Mouse (Mus musculus) MEL (cell line): ENCODE measurements around the gene Rab22a. TPM values are rescaled to one million over a fixed set of nuclear protein-coding genes. Genes with fewer than 3 reads are reported as not detected.

Experiments
- DNase-seq: peaks from one replicate; pipeline ENCODE4 v3.0.0; 2011; ENCODE audit warnings: low read depth, low spot score
- H3K27ac ChIP-seq: 2 replicates; pipeline ENCODE4 v1.5.1; 2012; ENCODE audit warnings: low read depth, mild to moderate bottlenecking, control low read depth, low read length, moderate library complexity; ENCODE audit not compliant: control insufficient read depth
- H3K27me3 ChIP-seq, 2 experiments: fragments of 150-350 bp in 1 of 2; sonication (generic) in 1 of 2; 2 replicates each; pipeline ENCODE4 v1.6.1; 2012; ENCODE audit warnings: low read length in 2 of 2, mild to moderate bottlenecking in 2 of 2, improper control_type of control experiment in 1 of 2, moderate library complexity in 1 of 2; ENCODE audit not compliant: insufficient read depth in 2 of 2, control insufficient read depth in 1 of 2
- H3K36me3 ChIP-seq, 2 experiments: 2 replicates each; pipeline ENCODE4 v1.6.1; 2012 to 2014; ENCODE audit warnings: low read length in 2 of 2, improper control_type of control experiment in 1 of 2, inconsistent platforms in 1 of 2, mild to moderate bottlenecking in 1 of 2; ENCODE audit not compliant: insufficient read depth in 2 of 2, control insufficient read depth in 1 of 2
- H3K4me1 ChIP-seq, 2 experiments: fragments of 150-350 bp in 1 of 2; sonication (generic) in 1 of 2; 2 replicates each; pipeline ENCODE4 v1.6.1; 2012; ENCODE audit warnings: low read length in 2 of 2, improper control_type of control experiment in 1 of 2, mild to moderate bottlenecking in 1 of 2; ENCODE audit not compliant: insufficient read depth in 2 of 2, control insufficient read depth in 1 of 2
- H3K4me3 ChIP-seq, 2 experiments: fragments of 150-350 bp in 1 of 2; sonication (generic) in 1 of 2; 2 replicates each; pipeline ENCODE4 v1.5.1; 2012; ENCODE audit warnings: low read depth in 2 of 2, low read length in 2 of 2, mild to moderate bottlenecking in 2 of 2, moderate library complexity in 2 of 2, control low read depth in 1 of 2, improper control_type of control experiment in 1 of 2; ENCODE audit not compliant: control insufficient read depth in 1 of 2, insufficient read depth in 1 of 2
- H3K79me2 ChIP-seq: 2 replicates; pipeline ENCODE4 v1.6.1; 2012; ENCODE audit warnings: mild to moderate bottlenecking, low read length, moderate library complexity; ENCODE audit not compliant: control insufficient read depth, poor library complexity, insufficient read depth
- H3K9ac ChIP-seq: 2 replicates; pipeline ENCODE4 v1.6.1; 2012; ENCODE audit warnings: low read depth, mild to moderate bottlenecking, control low read depth, low read length, moderate library complexity; ENCODE audit not compliant: control insufficient read depth, poor library complexity, severe bottlenecking
- H3K9me3 ChIP-seq: fragments of 150-350 bp; sonication (generic); replicated peaks from 2 replicates; pipeline ENCODE4 v1.6.1; 2012; ENCODE audit warnings: mild to moderate bottlenecking, low read length, improper control_type of control experiment, moderate library complexity; ENCODE audit not compliant: insufficient read depth
- CHD1 ChIP-seq: IDR thresholded peaks from 2 replicates; pipeline ENCODE4 v1.6.1; 2012; ENCODE audit warnings: low read depth, mild to moderate bottlenecking, inconsistent platforms, low read length, improper control_type of control experiment
- CTCF ChIP-seq, 3 experiments: IDR thresholded peaks in 2 of 3; conservative IDR thresholded peaks in 1 of 3; 2 replicates each; pipeline ENCODE4 v1.5.1; 2011 to 2012; ENCODE audit warnings: low read length in 3 of 3, low read depth in 2 of 3, mild to moderate bottlenecking in 2 of 3, improper control_type of control experiment in 1 of 3, inconsistent platforms in 1 of 3, mixed read lengths in 1 of 3, moderate library complexity in 1 of 3; ENCODE audit not compliant: control insufficient read depth in 1 of 3, insufficient read depth in 1 of 3, poor library complexity in 1 of 3, severe bottlenecking in 1 of 3
- E2F4 ChIP-seq: IDR thresholded peaks from 2 replicates; pipeline ENCODE4 v1.6.1; 2011; ENCODE audit warnings: low read depth, low read length, improper control_type of control experiment, borderline replicate concordance
- ELF1 ChIP-seq: IDR thresholded peaks from 2 replicates; pipeline ENCODE4 v1.6.1; 2014; ENCODE audit warnings: low read depth, mild to moderate bottlenecking, inconsistent platforms, low read length, improper control_type of control experiment, moderate library complexity
- EP300 ChIP-seq, 2 experiments: IDR thresholded peaks; 2 replicates each; pipeline ENCODE4 v1.6.1; 2011; ENCODE audit warnings: improper control_type of control experiment in 2 of 2, low read length in 2 of 2, low read depth in 1 of 2, mild to moderate bottlenecking in 1 of 2
- ETS1 ChIP-seq: IDR thresholded peaks from 2 replicates; pipeline ENCODE4 v1.6.1; 2012; ENCODE audit warnings: low read depth, mild to moderate bottlenecking, inconsistent platforms, low read length, improper control_type of control experiment, moderate library complexity
- GABPA ChIP-seq: IDR thresholded peaks from 2 replicates; pipeline ENCODE4 v1.6.1; 2012; ENCODE audit warnings: low read depth, mild to moderate bottlenecking, inconsistent platforms, low read length, improper control_type of control experiment, moderate library complexity
- GATA1 ChIP-seq: IDR thresholded peaks from 2 replicates; pipeline ENCODE4 v1.6.1; 2011; ENCODE audit warnings: low read depth, low read length, improper control_type of control experiment
- HCFC1 ChIP-seq: IDR thresholded peaks from 2 replicates; pipeline ENCODE4 v1.6.1; 2012; ENCODE audit warnings: low read depth, mild to moderate bottlenecking, inconsistent platforms, low read length, improper control_type of control experiment, moderate library complexity
- JUND ChIP-seq: IDR thresholded peaks from 2 replicates; pipeline ENCODE4 v1.6.1; 2011; ENCODE audit warnings: low read depth, mild to moderate bottlenecking, improper control_type of control experiment, low read length
- KAT2A ChIP-seq: conservative IDR thresholded peaks from 2 replicates; pipeline ENCODE4 v1.6.1; 2012; ENCODE audit warnings: low read depth, low read length, improper control_type of control experiment, inconsistent platforms
- MXI1 ChIP-seq: IDR thresholded peaks from 2 replicates; pipeline ENCODE4 v1.6.1; 2011; ENCODE audit warnings: mild to moderate bottlenecking, low read depth, low read length, improper control_type of control experiment
- MYB ChIP-seq: IDR thresholded peaks from 2 replicates; pipeline ENCODE4 v1.6.1; 2011; ENCODE audit warnings: mild to moderate bottlenecking, low read depth, low read length, improper control_type of control experiment
- MYC ChIP-seq: IDR thresholded peaks from 2 replicates; pipeline ENCODE4 v1.6.1; 2011; ENCODE audit warnings: low read depth, mild to moderate bottlenecking, low read length, improper control_type of control experiment, moderate library complexity
- NRF1 ChIP-seq: IDR thresholded peaks from 2 replicates; pipeline ENCODE4 v1.6.1; 2014; ENCODE audit warnings: low read depth, mild to moderate bottlenecking, inconsistent platforms, low read length, improper control_type of control experiment, moderate library complexity; ENCODE audit not compliant: poor library complexity, insufficient read depth, severe bottlenecking
- POLR2A ChIP-seq, 2 experiments: IDR thresholded peaks; 2 replicates each; pipeline ENCODE4 v1.6.1; 2011 to 2012; ENCODE audit warnings: low read length in 2 of 2, mild to moderate bottlenecking in 2 of 2, control low read depth in 1 of 2, improper control_type of control experiment in 1 of 2, low read depth in 1 of 2, moderate library complexity in 1 of 2; ENCODE audit not compliant: control insufficient read depth in 1 of 2, insufficient read depth in 1 of 2, poor library complexity in 1 of 2
- RCOR1 ChIP-seq: IDR thresholded peaks from 2 replicates; pipeline ENCODE4 v1.6.1; 2012; ENCODE audit warnings: low read depth, mild to moderate bottlenecking, inconsistent platforms, low read length, improper control_type of control experiment
- SIN3A ChIP-seq: IDR thresholded peaks from 2 replicates; pipeline ENCODE4 v1.6.1; 2012; ENCODE audit warnings: low read length, improper control_type of control experiment, inconsistent platforms
- SMC3 ChIP-seq: IDR thresholded peaks from 2 replicates; pipeline ENCODE4 v1.6.1; 2011; ENCODE audit warnings: low read depth, low read length, improper control_type of control experiment
- TAL1 ChIP-seq: IDR thresholded peaks from 2 replicates; pipeline ENCODE4 v1.6.1; 2012; ENCODE audit warnings: mild to moderate bottlenecking, inconsistent platforms, low read length, moderate library complexity, mixed read lengths
- TBP ChIP-seq: IDR thresholded peaks from 2 replicates; pipeline ENCODE4 v1.8.0; 2011; ENCODE audit warnings: low read depth, low read length, improper control_type of control experiment
- TCF12 ChIP-seq: IDR thresholded peaks from 2 replicates; pipeline ENCODE4 v1.6.1; 2014; ENCODE audit warnings: low read depth, mild to moderate bottlenecking, inconsistent platforms, low read length, improper control_type of control experiment, moderate library complexity
- UBTF ChIP-seq: IDR thresholded peaks from 2 replicates; pipeline ENCODE4 v1.6.1; 2012; ENCODE audit warnings: low read depth, mild to moderate bottlenecking, inconsistent platforms, low read length, improper control_type of control experiment, moderate library complexity, borderline replicate concordance; ENCODE audit not compliant: insufficient read depth
- USF1 ChIP-seq: IDR thresholded peaks from 2 replicates; pipeline ENCODE4 v1.6.1; 2014; ENCODE audit warnings: low read depth, mild to moderate bottlenecking, inconsistent platforms, low read length, improper control_type of control experiment, moderate library complexity
- ZC3H11A ChIP-seq: IDR thresholded peaks from 2 replicates; pipeline ENCODE4 v1.6.1; 2012; ENCODE audit warnings: low read depth, mild to moderate bottlenecking, inconsistent platforms, low read length, improper control_type of control experiment
- ZKSCAN1 ChIP-seq: IDR thresholded peaks from 2 replicates; pipeline ENCODE4 v1.6.1; 2012; ENCODE audit warnings: low read depth, mild to moderate bottlenecking, inconsistent platforms, low read length, improper control_type of control experiment, moderate library complexity
- ZNF384 ChIP-seq: IDR thresholded peaks from 2 replicates; pipeline ENCODE4 v1.6.1; 2012; ENCODE audit warnings: low read depth, mild to moderate bottlenecking, inconsistent platforms, low read length, improper control_type of control experiment
- polyA plus RNA-seq, 2 experiments: library from polyadenylated mRNA; stranded (reverse) in 1 of 2; unstranded in 1 of 2; fragments of >175 nt in 1 of 2; fragments of >200 nt in 1 of 2; gene quantifications; 2 replicates each; pipeline versions ENCODE4 v1.2.1 to v1.2.4; 2012; ENCODE audit warnings: low replicate concordance in 2 of 2, low read depth in 1 of 2; ENCODE audit not compliant: insufficient read length in 2 of 2, insufficient read depth in 1 of 2, missing spikeins in 1 of 2
- total RNA-seq: library from RNA; depleted of rRNA; stranded (reverse); fragments of 300-350 nt; gene quantifications from 2 replicates; pipeline ENCODE4 v1.2.3, GENCODE M21; 2012

The Rab22a gene
- total and polyA plus RNA-seq, 3 experiments, result 8.9 to 15.8 TPM; not detected in 1

DNA sequence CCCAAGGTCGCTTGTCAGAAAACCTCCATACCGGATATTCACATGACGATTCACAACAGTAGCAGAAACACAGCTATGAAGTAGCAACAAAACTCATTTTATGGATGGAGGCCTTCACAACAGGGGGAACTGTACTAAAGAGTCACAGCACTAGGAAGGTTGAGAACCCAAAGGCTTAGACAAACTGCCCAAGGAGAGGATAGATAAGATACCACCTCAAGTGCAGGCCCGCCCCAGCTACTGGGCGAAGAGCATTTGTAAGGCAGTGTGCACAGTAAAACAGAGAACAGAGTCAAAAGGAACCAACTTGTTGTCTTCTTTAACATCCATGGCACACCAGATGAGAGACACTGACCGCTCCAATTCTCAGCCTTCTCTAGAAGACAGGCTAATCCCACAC lies 1.8 kb upstream of the Rab22a start:
- Histone ChIP-seq H3K4me3 (peak overlapping the region; percentile 68 to 96), H3K9ac (peak overlapping the region; percentile 74), H3K27me3 (no peaks in the 10 kb centered on the region), H3K9me3 (no peaks in the 10 kb centered on the region), H3K27ac (peak overlapping the region; percentile 81), H3K36me3 (peaks cover 0 to 39% of the 10 kb centered on the region in 2 experiments; a peak in 2 of 4 replicates), H3K79me2 (peaks cover 17% of the 10 kb centered on the region)
- DNase-seq, result peak; percentile 84
- no peak for TF ChIP-seq CHD1
- no peak for TF ChIP-seq ELF1
- 0 out of 2 replicates have a peak, but pooled peaks have one; percentile 56 for TF ChIP-seq TBP
- no peak for TF ChIP-seq USF1
- TF ChIP-seq JUND, result no peak
- 0 out of 2 replicates have a peak, but pooled peaks have one; percentile 13 for TF ChIP-seq ETS1
- TF ChIP-seq ZKSCAN1, result no peak
- TF ChIP-seq NRF1, result no peak
- TF ChIP-seq GATA1, result peak; percentile 83
- TF ChIP-seq E2F4, result no peak
- TF ChIP-seq KAT2A, result no peak
- no peak for TF ChIP-seq POLR2A (IDR thresholded peaks at IDR 0.05; ENCODE audit: control insufficient read depth in 1 of 2, insufficient read depth in 1 of 2, low read depth in 1 of 2, low read length in 2 of 2, poor library complexity in 1 of 2)
- no peak for TF ChIP-seq GABPA
- no peak for TF ChIP-seq CTCF (IDR thresholded peaks at IDR 0.05 in 2 of 3, conservative IDR thresholded peaks at IDR 0.05 in 1 of 3; ENCODE audit: control insufficient read depth in 1 of 3, insufficient read depth in 1 of 3, low read depth in 2 of 3, low read length in 3 of 3, poor library complexity in 1 of 3, severe bottlenecking in 1 of 3)
- peak; percentile 17; the same call in 1 of the 2 replicates for TF ChIP-seq TAL1
- peak; percentile 53 for TF ChIP-seq TCF12
- TF ChIP-seq RCOR1, result no peak
- TF ChIP-seq ZNF384, result no peak
- no peak for TF ChIP-seq MYB
- TF ChIP-seq UBTF, result no peak
- TF ChIP-seq EP300 (IDR thresholded peaks at IDR 0.05; ENCODE audit: low read depth in 1 of 2, low read length in 2 of 2), result peak; percentile 35 to 62; a peak in 3 of 4 replicates
- TF ChIP-seq SIN3A, result peak; percentile 34; the same call in 1 of the 2 replicates
- TF ChIP-seq SMC3, result no peak
- no peak for TF ChIP-seq ZC3H11A
- no peak for TF ChIP-seq MXI1
- TF ChIP-seq MYC, result no peak
- peak; percentile 29; the same call in 1 of the 2 replicates for TF ChIP-seq HCFC1
- TF ChIP-seq, all 39 proteins: peak for 8
- H3K4me1 ChIP-seq, result peaks cover 24 to 39% of the 10 kb centered on the region in 2 experiments
